Mouse (Mus musculus) right cerebral cortex, adult 18-20 months (tissue): ENCODE measurements around the gene Map2k7.
A peak's percentile ranks its signal among the peaks of the same experiment; 100 is the strongest.

Source experiments
- DNase-seq: peaks from one replicate; pipeline ENCODE4 v3.0.0; 2022; ENCODE audit warnings: mixed read lengths

The Map2k7 gene

DNA sequence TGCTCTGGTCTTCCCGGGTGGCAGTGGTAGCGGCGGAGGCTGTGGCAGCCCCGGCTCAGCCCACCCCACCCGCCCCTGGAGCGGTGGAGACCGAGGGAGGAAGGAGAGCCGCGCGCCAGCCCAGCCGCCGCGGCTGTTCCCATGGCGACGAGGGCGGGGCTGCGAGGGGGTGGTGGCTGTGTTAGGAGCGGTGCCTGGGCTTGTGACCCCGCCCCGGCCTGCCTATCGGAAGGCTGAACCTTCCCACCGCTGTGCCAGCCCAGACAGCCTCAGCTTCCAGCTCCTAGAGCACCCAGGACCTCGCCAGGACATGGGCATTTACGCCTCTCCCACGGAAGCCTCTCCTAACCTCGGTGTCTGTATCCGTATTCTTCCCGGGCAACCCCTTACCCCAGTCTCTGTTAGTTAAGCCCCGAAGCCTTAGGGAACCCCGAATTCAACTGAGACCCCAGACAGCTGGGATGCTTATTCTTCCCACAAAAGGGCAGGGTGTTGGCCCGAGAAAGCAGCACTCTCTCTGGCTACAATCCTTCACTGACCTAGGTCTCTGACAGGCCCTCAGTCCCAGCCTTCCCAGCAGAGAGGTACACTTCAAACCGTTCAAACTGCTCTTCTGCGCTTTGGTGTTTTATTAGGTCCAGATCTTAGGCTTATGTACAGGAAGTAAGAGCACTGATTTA, 20.7 kb downstream of the Map2k7 start, which contains the start of gene Ctxn1:
Ctxn1 (minus strand) TSS at position 150 of the 680 bp plus-strand sequence.
- DNase-seq = peak; percentile 96

GRCm38 (mm10) chr8:4259805-4260170, 21.2 kb downstream of the Map2k7 start:
- no peak for DNase-seq

GRCm38 (mm10) chr8:4263105-4263791, 24.7 kb downstream of the Map2k7 start:
- DNase-seq = peak; percentile 66

DNA sequence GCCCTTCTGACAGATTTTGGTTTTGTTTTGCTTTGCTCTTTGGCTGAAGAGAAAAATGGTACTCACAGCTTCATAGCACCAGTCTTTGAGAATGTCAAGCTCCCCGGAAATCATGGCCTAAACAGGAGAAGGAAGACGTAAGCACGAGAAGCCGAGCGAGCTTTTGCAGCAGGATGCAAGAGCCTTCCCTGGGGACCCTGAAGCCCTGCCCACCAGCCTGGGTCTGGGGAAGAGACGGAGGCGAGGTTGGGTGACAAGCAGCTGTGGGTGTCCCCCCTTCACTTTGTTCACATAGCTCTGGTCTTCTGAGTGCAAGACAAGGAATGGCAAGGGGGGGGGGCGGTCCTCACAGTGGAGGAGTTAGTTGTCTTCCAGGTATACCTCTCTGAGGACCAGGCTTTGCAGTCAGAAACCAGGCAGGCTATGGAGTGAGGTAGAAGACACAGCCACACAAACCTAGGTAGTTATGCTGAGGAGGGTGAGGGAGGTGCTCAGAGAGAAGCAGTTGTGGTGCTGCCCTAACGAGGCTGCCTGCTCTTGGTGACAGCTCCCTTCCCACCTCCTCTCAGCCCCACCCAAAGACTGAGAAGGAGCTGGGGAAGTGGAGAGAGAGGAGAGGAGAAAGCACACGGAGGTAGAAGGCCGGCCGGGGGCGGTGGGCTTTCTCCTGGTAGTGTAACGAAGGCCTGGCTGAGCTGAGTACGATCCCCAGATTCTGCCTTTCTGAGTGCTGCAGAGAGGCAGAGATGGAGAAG, 26.8 kb downstream of the Map2k7 start:
- no peak for DNase-seq

DNA sequence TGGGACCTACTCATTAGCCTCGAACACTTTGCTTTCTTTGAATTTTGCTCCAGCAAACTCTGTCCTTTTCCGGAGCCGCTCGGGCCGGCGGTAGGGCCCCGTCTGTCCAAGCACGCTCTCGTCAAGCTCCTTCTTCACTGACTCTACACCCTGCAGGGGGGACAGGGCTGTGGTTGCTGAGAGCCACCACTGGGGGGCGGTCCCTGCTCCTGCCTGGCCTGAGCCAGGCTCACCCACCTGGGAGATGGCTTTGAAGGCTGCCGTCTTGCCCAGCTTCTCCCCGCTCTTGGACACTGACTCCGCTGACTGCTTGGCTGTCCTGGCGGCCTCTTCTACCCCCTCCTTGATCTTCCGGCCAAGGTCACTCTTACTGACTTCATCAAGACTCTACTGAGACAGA, 29.1 kb downstream of the Map2k7 start:
- no peak for DNase-seq

GRCm38 (mm10) chr8:4269609-4270008, 31.1 kb downstream of the Map2k7 start:
- DNase-seq = no peak

DNA sequence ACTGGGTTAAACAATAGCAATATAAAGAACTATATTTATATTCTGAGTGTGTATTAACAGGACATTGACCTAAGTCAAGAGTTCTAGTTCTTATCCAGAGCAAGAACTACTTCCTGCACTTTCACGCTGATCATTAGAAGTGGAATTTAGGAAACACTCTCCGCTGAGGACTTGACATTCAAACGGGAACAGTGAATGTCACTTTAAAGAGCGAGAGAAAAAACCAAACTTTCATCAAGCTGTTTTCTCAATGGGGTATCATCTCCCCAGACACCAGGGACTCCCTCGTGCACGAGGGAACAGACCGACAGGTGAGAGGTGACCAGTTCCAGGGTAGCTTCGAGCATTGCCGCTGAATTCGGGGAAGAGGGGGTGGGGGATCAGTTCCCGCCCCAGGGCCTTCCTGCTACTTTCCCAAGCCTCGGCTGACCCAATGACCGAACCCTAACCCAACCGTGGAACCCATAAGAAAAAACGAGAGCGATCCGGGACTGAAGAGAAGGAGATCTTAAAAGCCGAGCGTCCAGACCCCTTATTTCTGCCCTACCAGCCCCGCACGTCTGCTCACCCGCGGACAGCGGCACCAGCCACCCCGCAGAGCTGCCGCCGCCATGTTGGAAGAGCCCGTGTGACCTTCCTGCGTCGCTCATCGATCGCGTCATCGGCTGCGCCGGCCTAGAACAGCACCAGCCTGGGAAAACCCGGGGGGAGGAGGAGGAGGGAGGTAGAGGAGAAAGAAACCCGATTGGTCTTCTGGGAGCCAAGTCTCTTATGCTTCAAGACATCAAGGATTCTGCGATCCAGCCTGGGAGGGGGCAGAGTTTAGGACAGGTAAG, 37.0 kb downstream of the Map2k7 start, which contains the start of gene Timm44:
Timm44 (minus strand) TSS at position 639 of the 836 bp plus-strand sequence.
- peak; percentile 98 for DNase-seq

- DNase-seq = no peak
Observed at GRCm38 (mm10) chr8:4276111-4276465, 37.5 kb downstream of the Map2k7 start.

DNA sequence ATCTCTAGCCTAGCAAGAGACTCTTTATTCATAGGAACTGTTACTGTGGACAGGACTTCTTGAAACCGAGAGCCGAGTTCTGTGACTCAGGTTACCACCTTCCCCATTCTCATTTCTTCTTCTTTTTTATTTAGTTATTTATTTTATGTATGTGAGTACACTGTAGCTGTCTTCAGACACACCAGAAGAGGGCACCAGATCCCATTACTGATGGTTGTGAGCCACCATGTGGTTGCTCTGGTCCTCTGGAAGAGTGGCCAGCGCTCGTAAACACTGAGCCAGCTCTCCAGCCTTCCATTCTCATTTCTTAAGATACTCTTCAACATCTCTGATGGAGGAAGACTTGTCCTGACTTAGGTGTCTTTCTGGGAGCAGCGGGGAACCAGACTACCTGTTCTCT, 54.2 kb downstream of the Map2k7 start:
- no peak for DNase-seq
